Mouse (Mus musculus): ENCODE results near the gene Lsm4.

DNA sequence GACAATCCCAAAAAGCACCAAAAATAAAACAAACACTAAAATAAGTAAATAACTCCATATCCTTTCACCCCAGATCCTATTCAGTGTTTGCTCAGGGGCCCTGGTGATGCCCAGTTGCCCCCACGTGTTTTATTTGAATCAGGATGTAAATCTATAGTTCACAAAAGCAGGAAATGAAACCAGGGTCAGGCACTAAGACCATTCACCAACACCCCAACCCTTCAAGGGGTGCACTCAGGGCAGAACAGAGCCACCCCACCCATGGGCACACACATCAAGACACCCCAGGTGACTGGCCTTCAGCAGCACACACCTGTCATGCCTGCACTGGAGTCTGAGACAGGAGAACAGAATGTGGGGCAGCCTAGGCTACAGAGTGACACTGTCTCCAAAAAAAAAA, 18.9 kb upstream of the Lsm4 start:
- TF ChIP-seq POLR2A (IDR thresholded peaks at IDR 0.05; ENCODE audit: control insufficient read depth, extremely low read depth, insufficient read depth, low read length, poor library complexity) = no peak
- no peak for TF ChIP-seq CTCF (IDR thresholded peaks at IDR 0.05; ENCODE audit: borderline replicate concordance, control insufficient read depth, extremely low read depth, insufficient read depth, low read length, poor library complexity)
